Mouse (Mus musculus) spleen, postnatal 4 days (tissue): ENCODE data around the gene Tnpo1.

Source experiments
- DNase-seq, 2 experiments: peaks; one replicate each; pipeline ENCODE4 v3.0.0; 2022; ENCODE audit warnings: low spot score in 2 of 2

The Tnpo1 gene

GRCm38 (mm10) chr13:98818205-98818604 lies 108.0 kb downstream of the Tnpo1 start:
- DNase-seq, result peak in 1 of 2 experiments; percentile 53

GRCm38 (mm10) chr13:98817766-98818165 lies 108.4 kb downstream of the Tnpo1 start:
- DNase-seq, result peak in 1 of 2 experiments; percentile 55

GRCm38 (mm10) chr13:98816981-98817660 lies 109.1 kb downstream of the Tnpo1 start:
- DNase-seq, result peak in 1 of 2 experiments; percentile 50

GRCm38 (mm10) chr13:98816571-98816970 lies 109.6 kb downstream of the Tnpo1 start:
- peak in 1 of 2 experiments; percentile 58 for DNase-seq

DNA sequence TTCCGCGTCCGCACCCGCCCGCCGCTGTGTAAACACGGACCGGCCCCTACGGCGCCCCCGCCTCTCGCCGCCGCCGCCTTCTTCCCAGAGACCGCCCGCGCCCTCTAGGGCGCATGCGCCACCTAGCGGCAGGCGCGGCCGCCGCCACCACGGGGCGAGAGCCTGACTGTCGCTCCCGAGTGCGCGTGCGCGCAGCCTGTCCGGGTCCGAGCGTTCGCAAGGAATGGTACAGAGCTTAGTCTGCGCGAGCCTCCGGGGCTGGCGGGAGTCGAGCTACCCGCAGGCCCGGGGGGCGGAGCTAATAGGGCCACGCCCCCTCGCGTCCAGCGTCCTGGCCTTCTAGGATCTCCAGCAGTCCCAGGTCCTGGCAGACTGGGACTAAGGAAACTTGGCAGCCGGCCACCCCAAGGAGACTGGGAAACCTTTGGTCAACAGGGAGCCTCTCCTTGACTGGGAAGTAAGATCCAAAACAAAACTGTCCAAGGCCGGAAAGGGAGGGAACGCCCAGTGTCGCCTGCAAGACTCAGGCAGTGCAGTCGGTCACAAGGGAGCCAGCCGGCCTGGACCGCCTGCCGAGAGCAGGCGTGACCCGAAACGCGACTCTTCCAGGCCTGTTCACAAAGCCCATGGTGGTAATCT lies 110.9 kb downstream of the Tnpo1 start, which contains the start of gene Fcho2:
Gene Fcho2, minus strand, starts transcription at position 303 of the 639 bp plus-strand sequence.
- DNase-seq, result peak; percentile 97 to 99

DNA sequence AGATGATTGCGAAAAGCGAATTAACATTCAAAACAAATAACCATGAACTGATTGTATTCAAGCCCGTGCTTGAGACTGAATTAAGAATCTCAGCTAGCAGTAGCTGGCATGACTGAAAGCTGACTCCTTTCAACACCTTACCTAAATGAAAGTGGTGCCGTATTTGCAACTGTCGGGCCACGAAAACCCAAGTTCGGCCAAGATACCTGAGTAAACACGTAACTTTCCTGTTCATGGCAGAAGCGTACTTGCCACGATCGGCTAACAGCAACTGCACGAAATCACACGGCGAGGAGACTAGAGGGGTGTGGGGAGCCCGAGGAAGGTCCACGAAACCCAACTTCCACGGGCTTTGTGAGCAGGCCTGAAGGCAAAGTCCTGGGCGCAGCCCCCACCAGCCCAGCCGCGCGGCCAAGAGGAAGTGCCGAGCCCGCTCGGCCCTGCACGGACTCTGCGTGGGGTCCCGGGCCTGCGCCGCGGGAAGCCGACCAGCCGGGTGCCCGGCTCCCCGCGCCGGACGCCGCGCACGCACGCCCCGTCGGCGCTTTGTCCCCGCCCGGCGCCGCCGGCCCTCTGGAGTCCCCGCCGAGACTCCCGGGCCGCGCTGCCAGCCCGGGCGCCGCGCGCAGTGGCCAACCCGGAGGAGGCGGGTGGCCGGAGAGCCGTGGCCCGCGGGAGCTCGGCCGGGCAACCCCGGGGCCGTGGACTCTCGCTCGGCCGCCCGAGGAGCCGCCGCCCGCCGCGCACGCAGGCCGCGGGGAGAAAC lies 111.7 kb downstream of the Tnpo1 start:
- DNase-seq, result peak; percentile 56 to 83

DNA sequence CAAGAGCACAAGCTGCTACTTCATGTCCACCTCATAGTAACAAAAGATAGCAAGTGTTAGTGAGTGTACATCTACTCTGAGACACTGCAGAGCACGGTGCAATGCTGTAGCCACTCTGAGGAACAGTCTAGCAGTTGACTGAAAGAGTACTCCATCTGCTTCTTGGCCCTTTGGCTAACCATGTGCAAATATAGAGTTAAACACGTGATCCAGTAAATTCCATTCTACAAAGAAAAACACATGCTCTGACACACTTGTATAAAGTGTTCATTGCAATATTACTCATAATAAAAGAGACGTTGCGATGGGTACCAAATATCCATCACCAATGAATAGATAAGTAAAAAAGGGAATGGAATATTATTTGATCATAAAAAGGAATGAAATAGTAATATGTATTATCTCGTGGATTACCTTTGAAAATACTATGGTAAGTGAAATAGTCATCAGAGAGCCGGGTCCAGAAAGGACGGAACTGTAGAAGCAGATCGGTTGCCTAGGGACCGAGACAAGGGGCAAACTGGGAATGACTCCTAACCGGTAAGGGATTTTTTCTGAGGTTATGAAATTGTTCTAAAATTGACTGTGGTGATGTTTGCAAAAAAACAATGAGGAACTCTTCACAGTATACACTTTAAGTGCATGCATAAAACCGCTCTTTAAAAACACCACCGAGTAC lies 112.4 kb downstream of the Tnpo1 start:
- no peak for DNase-seq

- DNase-seq, result no peak
Measured at GRCm38 (mm10) chr13:98813167-98813566, 113.0 kb downstream of the Tnpo1 start.

DNA sequence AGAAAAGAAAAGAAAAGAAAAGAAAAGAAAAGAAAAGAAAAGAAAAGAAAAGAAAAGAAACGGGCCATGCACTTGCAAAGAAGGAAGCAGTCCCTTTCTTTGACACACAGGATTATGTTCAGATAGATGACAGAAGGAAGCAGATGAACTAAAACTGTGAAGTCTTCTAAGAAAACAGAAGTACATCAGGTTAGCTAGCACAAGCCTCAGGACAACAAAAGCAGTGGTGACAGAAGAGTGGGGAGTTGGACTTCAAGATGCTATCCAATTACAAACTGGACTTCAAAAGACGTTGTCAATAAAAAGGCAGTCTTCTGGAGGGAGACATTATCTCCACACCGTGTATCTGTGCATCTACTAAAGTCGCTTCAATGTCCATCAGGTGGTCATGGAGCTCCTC lies 113.9 kb downstream of the Tnpo1 start:
- DNase-seq, result no peak

GRCm38 (mm10) chr13:98810143-98810542 lies 116.0 kb downstream of the Tnpo1 start:
- no peak for DNase-seq

DNA sequence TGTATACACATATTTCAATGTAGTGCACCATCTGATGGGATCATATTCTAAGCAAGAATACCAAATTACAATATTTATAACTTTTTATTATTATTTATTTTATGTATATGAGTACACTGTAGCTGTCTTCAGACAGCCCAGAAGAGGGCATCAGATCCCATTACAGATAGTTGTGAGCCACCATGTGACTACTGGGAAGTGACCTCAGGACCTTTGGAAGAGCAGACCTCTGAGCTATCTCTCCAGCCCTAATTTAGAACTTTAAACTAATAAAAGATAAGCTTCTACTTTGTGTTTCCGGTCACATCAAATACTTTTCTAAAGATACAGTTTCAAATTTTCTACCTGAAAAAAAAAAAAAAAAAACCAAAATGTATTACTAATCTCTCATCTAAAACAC lies 117.1 kb downstream of the Tnpo1 start:
- no peak for DNase-seq

DNA sequence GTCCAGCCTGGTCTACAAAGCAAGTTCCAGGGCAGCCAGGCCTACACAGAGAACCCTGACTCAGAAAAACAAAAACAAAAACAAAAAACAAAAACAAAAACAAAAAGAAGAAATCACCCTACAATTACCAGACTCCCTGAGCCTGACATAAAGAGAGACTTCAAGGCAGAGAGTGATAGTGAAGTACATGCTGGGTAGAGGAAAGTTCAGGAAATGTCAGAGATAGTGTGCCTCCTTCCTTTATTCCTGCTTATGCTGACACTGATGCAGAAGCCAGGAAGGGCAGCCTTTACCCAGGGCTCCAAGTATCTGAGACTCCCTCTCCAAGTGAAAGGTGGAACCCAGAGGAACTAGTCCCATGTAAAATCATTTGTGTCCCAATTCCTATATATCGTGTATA lies 121.7 kb downstream of the Tnpo1 start:
- peak in 1 of 2 experiments; percentile 38 for DNase-seq

DNA sequence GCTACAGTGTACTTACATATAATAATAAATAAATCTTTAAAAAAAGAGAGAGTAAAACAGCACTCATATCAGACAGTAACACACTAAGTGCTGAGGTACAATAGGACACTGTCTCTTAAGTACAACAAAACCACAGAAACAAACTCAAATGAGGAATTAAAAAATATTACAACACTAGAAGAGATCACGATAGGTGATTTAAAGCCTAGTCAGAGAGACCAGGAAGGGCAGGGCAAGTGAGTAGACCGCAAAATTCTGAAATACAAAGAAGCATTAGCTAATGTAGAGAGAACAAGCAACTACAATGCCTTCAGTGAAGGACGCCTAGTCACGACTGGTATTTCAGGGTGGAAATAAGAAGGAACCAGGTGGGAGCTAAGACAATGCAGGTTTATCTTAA lies 122.5 kb downstream of the Tnpo1 start:
- peak in 1 of 2 experiments; percentile 37 for DNase-seq

GRCm38 (mm10) chr13:98802957-98803356 lies 123.2 kb downstream of the Tnpo1 start:
- DNase-seq, result peak in 1 of 2 experiments; percentile 45

- no peak for DNase-seq
Measured at GRCm38 (mm10) chr13:98795511-98795910, 130.7 kb downstream of the Tnpo1 start.

GRCm38 (mm10) chr13:98792864-98793263 lies 133.3 kb downstream of the Tnpo1 start:
- no peak for DNase-seq

DNA sequence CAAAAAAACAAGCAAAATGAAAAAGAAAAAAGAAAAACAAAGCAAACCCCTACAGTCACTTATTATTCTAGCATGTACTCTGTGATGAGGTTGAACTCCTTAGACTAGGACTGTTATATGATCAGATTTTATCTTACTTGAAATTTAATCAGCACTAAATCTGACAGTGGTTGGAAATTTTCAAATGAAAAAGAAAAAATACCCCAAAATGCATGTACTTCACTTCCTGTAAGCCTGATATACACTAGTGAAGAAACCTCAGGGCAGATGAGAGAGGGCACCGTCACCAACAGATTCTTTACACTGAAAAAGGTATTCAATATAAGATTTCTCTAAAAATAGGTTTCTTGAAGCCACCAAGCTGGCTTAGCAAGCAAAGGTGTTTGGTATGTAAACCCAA lies 134.5 kb downstream of the Tnpo1 start:
- no peak for DNase-seq
